Mouse (Mus musculus): ENCODE measurements around the gene Plin3. TPM values are rescaled to one million over a fixed set of nuclear protein-coding genes. Genes with fewer than 3 reads are reported as not detected.

The Plin3 gene
- polyA plus RNA-seq, 1 experiment from 2014 or later, result 56.6 TPM

- Histone ChIP-seq H3K4me1 (peaks cover 24% of the 10 kb centered on the region), H3K27me3 (no peaks in the 10 kb centered on the region), H3K9ac (no peak overlapping the region), H3K27ac (no peak overlapping the region), H3K4me2 (replicated peaks) (no peak overlapping the region), H3K9me3 (no peaks in the 10 kb centered on the region), H3K4me3 (no peak overlapping the region), H3K36me3 (peaks cover 31% of the 10 kb centered on the region)
- ATAC-seq (ENCODE audit: insufficient number of reproducible peaks, insufficient read depth, low FRiP score, low TSS enrichment), result no peak
- WGBS, result 82% methylated on average over 3 of the region's 3 CpGs
Measured at GRCm38 (mm10) chr17:56324419-56324818, 31.7 kb upstream of the Plin3 start.

- H3K9ac ChIP-seq, result 0 out of 2 replicates have a peak overlapping the region, but pooled peaks have one; percentile 10
- H3K36me3 ChIP-seq, result peaks cover 80% of the 10 kb centered on the region
- no peaks in the 10 kb centered on the region for H3K9me3 ChIP-seq
- no peak overlapping the region for H3K4me2 ChIP-seq (replicated peaks)
- no peaks in the 10 kb centered on the region for H3K27me3 ChIP-seq
- no peak for ATAC-seq (ENCODE audit: insufficient number of reproducible peaks, insufficient read depth, low FRiP score, low TSS enrichment)
- H3K4me1 ChIP-seq, result peaks cover 26% of the 10 kb centered on the region
- 89% methylated on average over 15 of the region's 15 CpGs for WGBS
- H3K4me3 ChIP-seq, result no peak overlapping the region
- no peak overlapping the region for H3K27ac ChIP-seq
Measured at GRCm38 (mm10) chr17:56309191-56309945, 16.7 kb upstream of the Plin3 start.

GRCm38 (mm10) chr17:56308088-56308487, 15.4 kb upstream of the Plin3 start:
- peaks cover 26% of the 10 kb centered on the region for H3K4me1 ChIP-seq
- H3K36me3 ChIP-seq, result peaks cover 69% of the 10 kb centered on the region
- WGBS, result 77% methylated on average over 6 of the region's 6 CpGs
- ATAC-seq (ENCODE audit: insufficient number of reproducible peaks, insufficient read depth, low FRiP score, low TSS enrichment), result no peak
- 0 out of 2 replicates have a peak overlapping the region, but pooled peaks have one; percentile 4 for H3K27ac ChIP-seq
- H3K4me2 ChIP-seq (replicated peaks), result no peak overlapping the region
- H3K27me3 ChIP-seq, result no peaks in the 10 kb centered on the region
- no peaks in the 10 kb centered on the region for H3K9me3 ChIP-seq
- H3K9ac ChIP-seq, result no peak overlapping the region
- H3K4me3 ChIP-seq, result no peak overlapping the region

DNA sequence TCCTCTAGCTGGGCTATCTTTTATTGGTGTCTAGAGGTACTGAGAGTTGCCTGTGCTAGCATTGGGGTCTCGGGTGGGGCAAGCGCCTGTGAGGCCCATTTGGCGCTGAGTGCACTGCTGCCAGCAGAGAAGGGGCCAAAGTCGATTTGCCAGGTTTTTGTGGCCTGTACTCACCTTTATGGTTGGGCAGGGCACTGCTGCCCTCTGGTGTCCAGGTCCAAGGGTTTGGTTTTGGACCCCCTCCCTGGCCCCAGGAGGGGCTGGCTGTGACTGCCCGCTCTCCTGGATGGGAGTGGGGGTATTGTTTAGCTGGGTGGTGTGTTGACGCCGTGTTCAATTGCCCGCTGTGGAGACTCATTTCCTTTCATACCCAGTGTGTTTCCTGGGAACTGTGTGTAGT, 13.2 kb upstream of the Plin3 start:
- H3K27ac ChIP-seq, result peak overlapping the region; percentile 18; the same call in 1 of the 2 replicates
- H3K4me3 ChIP-seq, result peak overlapping the region; percentile 79
- 71% methylated on average over 8 of the region's 8 CpGs for WGBS
- peaks cover 34% of the 10 kb centered on the region for H3K4me1 ChIP-seq
- no peak for ATAC-seq (ENCODE audit: insufficient number of reproducible peaks, insufficient read depth, low FRiP score, low TSS enrichment)
- peak overlapping the region; percentile 95 for H3K4me2 ChIP-seq (replicated peaks)
- peak overlapping the region; percentile 77 for H3K9ac ChIP-seq
- H3K9me3 ChIP-seq, result no peaks in the 10 kb centered on the region
- H3K27me3 ChIP-seq, result no peaks in the 10 kb centered on the region
- H3K36me3 ChIP-seq, result peaks cover 48% of the 10 kb centered on the region

GRCm38 (mm10) chr17:56305156-56305555, 12.5 kb upstream of the Plin3 start:
- Histone ChIP-seq H3K27me3 (no peaks in the 10 kb centered on the region), H3K4me3 (peak overlapping the region; percentile 79), H3K4me1 (peaks cover 34% of the 10 kb centered on the region), H3K9ac (peak overlapping the region; percentile 77), H3K4me2 (replicated peaks) (peak overlapping the region; percentile 95), H3K27ac (peak overlapping the region; percentile 18), H3K9me3 (no peaks in the 10 kb centered on the region), H3K36me3 (peaks cover 41% of the 10 kb centered on the region)
- no peak for ATAC-seq (ENCODE audit: insufficient number of reproducible peaks, insufficient read depth, low FRiP score, low TSS enrichment)
- 36% methylated on average over 8 of the region's 9 CpGs for WGBS

DNA sequence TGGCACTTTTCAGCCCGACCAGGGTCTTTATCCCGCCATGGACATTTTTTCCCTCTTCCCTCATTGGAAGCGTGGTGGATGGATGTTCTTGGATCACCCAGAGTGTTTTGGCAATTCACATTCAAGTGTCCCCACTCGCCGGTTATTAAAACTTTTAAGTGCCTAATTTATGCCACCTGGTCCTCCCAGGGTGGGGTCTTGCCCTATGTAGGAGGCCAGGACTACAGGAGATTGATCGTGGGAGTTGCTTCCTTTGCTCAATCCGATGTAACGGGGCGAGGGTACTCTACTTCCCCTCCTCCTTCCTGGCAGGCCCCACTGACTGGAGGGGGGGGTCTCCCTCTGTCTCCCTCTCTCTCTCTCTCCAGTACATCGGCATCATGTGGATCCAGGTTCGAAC, 12.0 kb upstream of the Plin3 start:
- H3K27me3 ChIP-seq, result no peaks in the 10 kb centered on the region
- no peaks in the 10 kb centered on the region for H3K9me3 ChIP-seq
- peak overlapping the region; percentile 79 for H3K4me3 ChIP-seq
- H3K4me2 ChIP-seq (replicated peaks), result peak overlapping the region; percentile 95
- ATAC-seq (ENCODE audit: insufficient number of reproducible peaks, insufficient read depth, low FRiP score, low TSS enrichment), result no peak
- 9% methylated on average over 11 of the region's 11 CpGs for WGBS
- peaks cover 37% of the 10 kb centered on the region for H3K36me3 ChIP-seq
- peak overlapping the region; percentile 66; the same call in 1 of the 2 replicates for H3K27ac ChIP-seq
- H3K4me1 ChIP-seq, result peaks cover 34% of the 10 kb centered on the region
- H3K9ac ChIP-seq, result peak overlapping the region; percentile 77

- peak overlapping the region; percentile 90 for H3K27ac ChIP-seq
- ATAC-seq (ENCODE audit: insufficient number of reproducible peaks, insufficient read depth, low FRiP score, low TSS enrichment), result peak; percentile 85
- H3K4me2 ChIP-seq (replicated peaks), result peak overlapping the region; percentile 95
- H3K36me3 ChIP-seq, result peaks cover 30% of the 10 kb centered on the region
- H3K4me3 ChIP-seq, result peak overlapping the region; percentile 79
- no peaks in the 10 kb centered on the region for H3K9me3 ChIP-seq
- peak overlapping the region; percentile 77 for H3K9ac ChIP-seq
- H3K27me3 ChIP-seq, result no peaks in the 10 kb centered on the region
- H3K4me1 ChIP-seq, result peaks cover 34% of the 10 kb centered on the region
- WGBS, result under 1% methylated on average over 68 of the region's 68 CpGs
Measured at GRCm38 (mm10) chr17:56303847-56304586, 11.3 kb upstream of the Plin3 start.

DNA sequence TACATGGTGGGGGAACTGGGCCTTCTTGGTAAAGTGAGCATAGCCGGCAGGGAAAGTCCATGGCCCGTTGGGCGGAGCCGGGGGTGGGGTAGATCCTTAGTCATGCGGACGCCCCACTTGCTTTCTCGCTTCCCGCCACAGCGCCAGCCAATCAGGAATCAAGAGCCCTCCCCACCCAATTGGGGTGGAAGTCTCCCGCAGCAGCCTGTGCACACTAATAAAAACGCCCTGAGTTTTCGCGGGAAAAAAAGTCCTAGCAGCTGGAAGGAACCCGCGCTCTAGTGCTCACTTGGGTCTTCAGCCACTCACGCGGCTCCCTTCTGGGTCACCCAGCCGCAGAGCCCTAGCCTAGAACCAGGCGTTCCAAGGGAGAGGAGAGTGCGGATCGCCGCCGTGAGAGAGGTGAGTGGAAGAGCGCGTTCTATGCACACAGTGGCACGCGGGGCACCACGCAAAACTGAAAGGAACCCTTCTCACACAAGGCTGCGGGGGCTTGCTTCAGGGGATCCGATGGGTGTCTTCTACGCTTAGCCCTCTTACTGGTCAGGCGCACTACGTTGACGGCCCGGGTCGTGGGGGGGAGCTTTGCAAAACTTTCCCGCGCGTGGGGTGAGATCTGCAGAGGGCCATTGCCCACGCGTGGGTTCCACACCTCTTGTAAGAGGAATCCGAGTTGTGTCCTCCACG, 10.6 kb upstream of the Plin3 start, which contains the start of gene Uhrf1:
Gene Uhrf1 (plus strand): TSS at position 162 of the 687 bp plus-strand sequence.
- peak within 1 kb of the TSS; percentile 95 for H3K4me2 ChIP-seq (replicated peaks)
- WGBS, result 1% methylated on average over 43 of the region's 43 CpGs
- H3K9me3 ChIP-seq, result no peaks in the 10 kb centered on the region
- H3K4me3 ChIP-seq, result peak within 1 kb of the TSS; percentile 79
- peaks cover 24% of the 10 kb centered on the region for H3K36me3 ChIP-seq
- peak within 1 kb of the TSS; percentile 77 for H3K9ac ChIP-seq
- peak within 1 kb of the TSS; percentile 90 for H3K27ac ChIP-seq
- peak; percentile 69 for ATAC-seq (ENCODE audit: insufficient number of reproducible peaks, insufficient read depth, low FRiP score, low TSS enrichment)
- H3K27me3 ChIP-seq, result no peaks in the 10 kb centered on the region
- H3K4me1 ChIP-seq, result peaks cover 34% of the 10 kb centered on the region

- Histone ChIP-seq H3K9me3 (no peaks in the 10 kb centered on the region), H3K4me2 (replicated peaks) (peak overlapping the region; percentile 95), H3K27me3 (no peaks in the 10 kb centered on the region), H3K4me3 (peak overlapping the region; percentile 79; the same call in 1 of the 2 replicates), H3K9ac (0 out of 2 replicates have a peak overlapping the region, but pooled peaks have one; percentile 8), H3K27ac (peak overlapping the region; percentile 90), H3K4me1 (peaks cover 34% of the 10 kb centered on the region), H3K36me3 (peaks cover 16% of the 10 kb centered on the region)
- 0 out of 2 replicates have a peak, but pooled peaks have one; percentile 4 for ATAC-seq (ENCODE audit: insufficient number of reproducible peaks, insufficient read depth, low FRiP score, low TSS enrichment)
- WGBS, result 27% methylated on average over 13 of the region's 13 CpGs
Measured at GRCm38 (mm10) chr17:56302363-56302996, 9.8 kb upstream of the Plin3 start.

GRCm38 (mm10) chr17:56300186-56300585, 7.5 kb upstream of the Plin3 start, which contains the start of gene Arrdc5:
Gene Arrdc5 (minus strand): TSS chr17:56300286.
- H3K4me2 ChIP-seq (replicated peaks), result no peak within 1 kb of the TSS
- WGBS, result 92% methylated on average over 9 of the region's 9 CpGs
- no peaks in the 10 kb centered on the region for H3K9me3 ChIP-seq
- no peaks in the 10 kb centered on the region for H3K27me3 ChIP-seq
- no peak for ATAC-seq (ENCODE audit: insufficient number of reproducible peaks, insufficient read depth, low FRiP score, low TSS enrichment)
- no peak within 1 kb of the TSS for H3K4me3 ChIP-seq
- H3K4me1 ChIP-seq, result peaks cover 15% of the 10 kb centered on the region
- no peak within 1 kb of the TSS for H3K27ac ChIP-seq
- no peaks in the 10 kb centered on the region for H3K36me3 ChIP-seq
- no peak within 1 kb of the TSS for H3K9ac ChIP-seq

DNA sequence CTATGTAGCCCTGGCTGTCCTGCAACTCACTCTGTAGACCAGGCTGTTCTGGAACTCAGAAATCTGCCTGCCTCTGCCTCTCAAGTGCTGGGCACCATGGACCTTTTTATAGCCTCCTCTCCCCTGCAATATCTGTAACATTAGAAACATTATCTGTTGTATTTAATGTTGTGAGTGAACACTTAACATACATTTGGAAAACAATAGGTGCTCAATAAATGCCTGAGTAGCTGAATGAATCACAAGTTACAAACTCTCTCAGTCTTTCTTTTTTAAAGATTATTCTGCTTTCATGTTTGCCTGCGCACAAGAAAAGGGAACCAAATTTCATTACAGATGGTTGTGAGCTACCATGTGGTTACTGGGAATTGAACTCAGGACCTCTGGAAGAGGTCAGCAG, 5.6 kb upstream of the Plin3 start:
- Histone ChIP-seq H3K4me3 (no peak overlapping the region), H3K36me3 (no peaks in the 10 kb centered on the region), H3K4me2 (replicated peaks) (no peak overlapping the region), H3K4me1 (peaks cover 8% of the 10 kb centered on the region), H3K27me3 (no peaks in the 10 kb centered on the region), H3K9me3 (no peaks in the 10 kb centered on the region), H3K27ac (no peak overlapping the region), H3K9ac (no peak overlapping the region)
- ATAC-seq (ENCODE audit: insufficient number of reproducible peaks, insufficient read depth, low FRiP score, low TSS enrichment), result no peak
- WGBS, result 88% methylated on average over 1 of the region's 1 CpGs
